Mouse (Mus musculus) fat pad, adult 2 months (tissue): ENCODE measurements around the gene Gm8127.
"Not testable (repeated sequence)": the region's sequence is repeated elsewhere in the genome, so short reads cannot be mapped to it uniquely, and the experiment has no call there.

Experiments
- DNase-seq: peaks from one replicate; pipeline ENCODE4 v3.0.0-alpha.2; 2011; ENCODE audit warnings: low read depth, low spot score; ENCODE audit errors: extremely low read depth

Gene Gm8127

DNA sequence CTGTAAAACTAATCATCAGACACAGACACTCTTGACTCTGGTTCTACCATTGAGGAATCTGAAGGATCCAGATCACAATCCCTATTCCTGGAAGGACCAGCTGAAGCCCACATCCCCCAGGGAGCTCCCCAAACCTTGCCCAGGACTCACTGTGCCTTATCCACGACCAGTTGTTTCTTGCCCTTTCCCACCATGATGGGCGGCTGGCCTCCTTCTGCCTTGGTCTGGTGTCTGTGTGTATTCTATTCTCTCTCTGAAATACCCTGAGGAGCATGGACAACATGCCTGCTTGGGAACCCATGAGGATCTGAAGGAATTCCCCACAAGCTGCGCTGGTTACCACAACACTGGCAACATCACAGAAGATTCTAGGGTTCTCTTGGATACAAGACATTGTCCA is at the start of gene Gm8127:
Gm8127 (minus strand) TSS at position 330 of the 400 bp plus-strand sequence.
- DNase-seq, result not testable (repeated sequence)

DNA sequence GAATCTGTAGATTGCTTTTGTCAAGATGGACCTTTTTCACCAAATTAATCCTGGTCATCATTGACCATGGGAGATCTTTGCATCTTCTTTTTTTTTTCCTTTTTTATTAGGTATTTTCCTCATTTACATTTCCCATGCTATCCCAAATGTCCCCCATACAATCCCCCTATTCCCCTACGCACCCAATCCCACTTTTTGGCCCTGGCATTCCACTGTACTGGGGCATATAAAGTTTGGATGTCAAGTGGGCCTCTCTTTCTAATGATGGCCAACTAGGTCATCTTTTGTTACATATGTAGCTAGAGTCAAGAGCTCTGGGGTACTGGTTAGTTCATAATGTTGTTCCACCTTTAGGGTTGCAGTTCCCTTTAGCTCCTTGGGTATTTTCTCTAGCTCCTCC is 44.0 kb upstream of the Gm8127 start:
- not testable (repeated sequence) for DNase-seq

GRCm38 (mm10) chr14:43331362-43331880 is 37.8 kb upstream of the Gm8127 start:
- not testable (repeated sequence) for DNase-seq

DNA sequence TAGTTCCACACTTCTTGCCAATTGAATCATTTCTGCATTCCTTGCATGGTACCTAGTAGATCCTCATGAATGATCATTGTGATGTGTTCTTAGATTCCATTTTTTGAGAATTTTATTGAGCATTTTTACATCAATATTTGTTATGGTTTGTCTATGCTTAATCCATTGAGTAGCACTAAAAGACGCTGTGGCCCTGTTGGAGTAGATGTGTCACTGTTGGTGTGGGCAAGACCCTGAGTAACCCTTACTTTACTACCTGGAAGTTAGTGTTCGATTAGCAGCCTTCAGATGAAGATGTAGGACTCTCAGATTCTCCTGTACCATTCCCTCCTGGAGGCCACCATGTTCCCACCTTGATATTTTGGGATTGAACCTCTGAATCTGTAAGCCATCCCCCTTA is 35.0 kb upstream of the Gm8127 start:
- not testable (repeated sequence) for DNase-seq

- not testable (repeated sequence) for DNase-seq
Observed at GRCm38 (mm10) chr14:43319516-43319915, 25.9 kb upstream of the Gm8127 start.

- DNase-seq, result not testable (repeated sequence)
Observed at GRCm38 (mm10) chr14:43278681-43279080, 15.0 kb downstream of the Gm8127 start.

GRCm38 (mm10) chr14:43278146-43278545 is 15.5 kb downstream of the Gm8127 start:
- DNase-seq, result not testable (repeated sequence)

DNA sequence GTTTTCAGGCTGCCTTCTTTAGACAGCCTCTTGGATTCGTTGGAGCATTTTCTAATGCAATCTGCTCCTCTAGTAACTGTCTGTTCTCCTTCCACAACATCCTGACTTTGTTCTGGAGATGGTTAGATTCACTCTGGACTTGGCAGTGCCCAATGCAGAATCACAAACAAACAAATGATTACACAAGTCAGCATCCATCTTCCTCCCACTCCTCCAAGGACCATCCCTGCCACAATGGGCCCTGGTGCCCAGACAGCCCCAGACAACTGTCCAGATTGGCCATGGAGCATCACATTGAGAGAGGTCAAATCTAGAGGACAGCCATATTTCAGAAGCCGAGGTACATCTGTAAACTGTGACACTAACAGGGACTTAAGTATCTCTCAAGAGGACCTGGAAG is 16.2 kb downstream of the Gm8127 start:
- not testable (repeated sequence) for DNase-seq

DNA sequence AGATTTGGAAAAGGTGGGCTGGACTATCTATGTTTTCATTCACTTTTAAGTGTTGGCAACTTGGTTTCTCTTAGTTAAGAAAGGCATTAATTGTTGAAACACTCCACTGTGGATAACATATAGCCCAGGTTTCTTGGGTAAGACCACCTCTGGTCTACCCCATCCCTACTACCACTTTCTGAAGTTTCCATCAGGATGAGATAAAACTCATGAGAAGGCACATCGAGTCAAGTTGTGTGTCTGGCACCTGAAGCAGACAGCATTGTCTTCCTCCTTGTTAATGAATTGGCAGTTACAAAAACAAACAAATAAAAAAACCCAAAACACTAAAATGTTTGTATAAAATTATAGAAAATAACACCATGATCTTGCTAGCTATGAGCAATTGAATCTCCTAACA is 17.9 kb downstream of the Gm8127 start:
- not testable (repeated sequence) for DNase-seq

- DNase-seq, result not testable (repeated sequence)
Observed at GRCm38 (mm10) chr14:43274986-43275511, 18.6 kb downstream of the Gm8127 start, which contains the start of gene Gm9732. Gene Gm9732, plus strand, starts transcription at chr14:43275036.

- DNase-seq, result not testable (repeated sequence)
Observed at GRCm38 (mm10) chr14:43273161-43273560, 20.5 kb downstream of the Gm8127 start.

GRCm38 (mm10) chr14:43269211-43269610 is 24.4 kb downstream of the Gm8127 start:
- not testable (repeated sequence) for DNase-seq

GRCm38 (mm10) chr14:43268521-43269084 is 25.0 kb downstream of the Gm8127 start:
- not testable (repeated sequence) for DNase-seq

DNA sequence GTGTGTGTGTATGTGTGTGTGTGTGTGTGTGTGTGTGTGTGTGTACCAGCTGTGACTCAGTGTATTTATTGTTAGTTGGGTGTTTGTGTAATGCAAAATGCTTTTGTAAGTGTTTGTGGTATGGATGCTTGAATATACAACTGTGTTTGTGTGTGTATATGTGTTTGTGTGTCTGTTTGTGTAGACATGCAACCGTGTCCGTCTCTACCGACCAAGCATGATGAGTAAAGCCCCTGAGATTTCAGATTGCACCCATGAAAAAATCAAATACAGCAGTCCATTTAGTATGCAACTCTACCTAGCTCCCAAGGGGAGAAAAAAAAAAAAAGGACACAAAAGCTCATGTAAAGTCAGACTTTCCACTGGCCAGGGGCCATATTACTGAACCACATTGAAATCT is 30.2 kb downstream of the Gm8127 start:
- not testable (repeated sequence) for DNase-seq

DNA sequence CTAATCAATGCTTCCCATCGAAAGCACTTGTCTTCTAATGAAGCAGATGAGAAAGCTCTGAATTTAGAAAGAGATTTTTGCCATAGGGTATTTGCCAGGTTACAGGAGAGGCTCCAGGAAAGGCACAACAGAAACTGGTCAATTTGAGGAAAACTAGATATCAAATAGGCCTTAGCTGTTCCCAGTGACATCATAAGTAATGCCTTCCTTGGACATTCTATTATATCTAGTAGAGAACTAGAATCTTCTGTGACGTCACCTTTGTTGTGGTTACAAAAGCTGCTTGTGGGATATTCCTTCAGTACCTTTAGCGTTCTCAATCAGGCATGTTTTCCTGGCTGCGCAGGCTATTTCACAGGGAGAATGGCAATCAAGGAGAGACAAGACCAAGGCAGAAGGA is 35.3 kb downstream of the Gm8127 start, which contains the start of gene Gm8126:
Gm8126 (plus strand) TSS at position 301 of the 400 bp plus-strand sequence.
- DNase-seq, result not testable (repeated sequence)

- DNase-seq, result not testable (repeated sequence)
Observed at GRCm38 (mm10) chr14:43256511-43256910, 37.1 kb downstream of the Gm8127 start.

DNA sequence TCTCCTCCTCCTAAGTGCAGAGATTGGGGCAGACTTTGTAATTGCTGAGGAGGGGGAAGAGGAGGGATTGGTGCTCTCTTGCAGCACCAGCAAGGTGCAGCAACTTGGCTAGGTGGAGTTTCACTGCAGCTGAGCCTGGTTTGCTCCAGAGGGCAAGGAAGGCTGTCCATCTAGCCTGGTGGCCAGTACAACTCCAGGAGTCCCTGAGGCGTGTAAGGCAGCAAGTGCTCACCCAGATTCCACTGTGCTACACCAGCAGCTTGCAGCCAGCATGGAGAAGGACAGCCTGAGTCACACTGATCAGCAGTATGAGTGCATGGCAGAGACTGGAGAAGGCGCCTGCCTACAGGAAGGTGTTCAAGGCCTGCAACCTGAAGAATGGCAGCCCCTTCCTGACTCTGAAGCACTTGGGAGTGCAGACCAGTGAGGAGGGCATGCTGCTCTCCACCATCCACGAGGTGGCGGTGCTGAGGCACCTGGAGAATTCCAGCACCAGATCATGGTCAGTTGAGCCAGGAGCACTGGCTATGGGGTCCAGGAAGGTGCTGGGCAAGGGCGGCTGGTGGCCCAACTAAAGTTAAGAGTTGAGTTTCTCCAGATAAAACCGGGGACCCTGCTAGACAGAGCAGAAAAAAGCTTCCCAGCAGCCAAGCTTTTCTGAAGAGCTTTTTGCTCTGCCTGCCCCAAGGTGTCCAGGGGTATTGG is 42.9 kb downstream of the Gm8127 start:
- not testable (repeated sequence) for DNase-seq

- not testable (repeated sequence) for DNase-seq
Observed at GRCm38 (mm10) chr14:43249611-43250170, 43.9 kb downstream of the Gm8127 start.
